Mouse (Mus musculus) midbrain, embryonic 11.5 days (tissue): ENCODE data around the gene Prdm15. TPM values are rescaled to one million over a fixed set of nuclear protein-coding genes. Genes with fewer than 3 reads are reported as not detected.

Experiments
- ATAC-seq: fragments of 200-750 bp; cut with Nextera tagmentation; 2 replicates; pipeline ENCODE4 v1.8.0; 2017; ENCODE audit warnings: moderate TSS enrichment, moderate library complexity; ENCODE audit not compliant: low FRiP score
- DNase-seq: peaks from one replicate; pipeline ENCODE4 v3.0.0; 2015; ENCODE audit warnings: low spot score; ENCODE audit errors: missing footprints
- H3K27ac ChIP-seq: fragments of 300-500 bp; sonication (generic); 2 replicates; pipeline ENCODE4 v1.5.1; 2014; ENCODE audit warnings: low read depth, low read length
- H3K27me3 ChIP-seq: fragments of 300-500 bp; sonication (generic); 2 replicates; pipeline ENCODE4 v1.6.1; 2014; ENCODE audit warnings: mild to moderate bottlenecking, low read length, moderate library complexity, mixed read lengths; ENCODE audit not compliant: control insufficient read depth, insufficient read depth
- H3K36me3 ChIP-seq: fragments of 300-500 bp; sonication (generic); 2 replicates; pipeline ENCODE4 v1.6.1; 2014; ENCODE audit warnings: mild to moderate bottlenecking, low read length, moderate library complexity, mixed read lengths; ENCODE audit not compliant: control insufficient read depth, insufficient read depth
- H3K4me1 ChIP-seq: fragments of 300-500 bp; sonication (generic); 2 replicates; pipeline ENCODE4 v1.6.1; 2014; ENCODE audit warnings: low read length; ENCODE audit not compliant: control insufficient read depth, insufficient read depth
- H3K4me2 ChIP-seq: fragments of 300-500 bp; sonication (generic); 2 replicates; pipeline ENCODE4 v1.6.1; 2014; ENCODE audit warnings: mild to moderate bottlenecking, moderate library complexity
- H3K4me3 ChIP-seq: fragments of 300-500 bp; sonication (generic); 2 replicates; pipeline ENCODE4 v1.5.1; 2014; ENCODE audit warnings: low read depth, low read length
- H3K9ac ChIP-seq: fragments of 300-500 bp; sonication (generic); 2 replicates; pipeline ENCODE4 v1.6.1; 2014; ENCODE audit warnings: low read length
- H3K9me3 ChIP-seq: fragments of 300-500 bp; sonication (generic); 2 replicates; pipeline ENCODE4 v1.6.1; 2016; ENCODE audit warnings: low read length; ENCODE audit not compliant: control insufficient read depth
- WGBS: fragments of 180-500 bp; shearing (Covaris S2); extraction: QIAGEN DNeasy Blood & Tissue Kit; methylation state at CpG from one replicate; pipeline ENCODE4 v1.1.7; 2014; 5-methylcytosine and 5-hydroxymethylcytosine counted together
- polyA plus RNA-seq: library from polyadenylated mRNA; unstranded; fragments of >200 nt; fragmentation: Nextera tagmentation; extraction: Ambion mirVana; gene quantifications from 2 replicates; pipeline ENCODE4 v1.2.1, GENCODE M21; 2014

Gene Prdm15
- polyA plus RNA-seq, 1 experiment from 2014 or later, result 12.2 TPM

DNA sequence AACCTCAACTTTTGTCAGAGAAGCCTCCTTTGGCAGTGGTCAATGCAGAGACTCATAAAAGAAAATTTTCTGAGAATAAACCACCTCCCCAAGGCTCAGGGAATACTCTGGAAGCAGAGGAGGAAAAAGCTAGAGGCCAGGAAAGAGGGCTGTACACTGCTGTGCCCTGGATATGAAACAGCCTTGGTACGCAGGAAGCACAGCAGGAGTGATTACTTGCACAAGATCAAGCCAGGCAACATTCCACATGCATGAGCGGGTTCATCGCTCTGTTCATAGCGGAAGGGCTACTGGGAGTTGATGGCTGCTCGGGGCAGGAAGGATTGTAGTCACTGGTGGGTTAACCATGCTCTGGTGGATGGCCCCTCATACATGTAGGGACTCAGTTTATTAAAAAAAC is 21.0 kb upstream of the Prdm15 start:
- no peak for DNase-seq

GRCm38 (mm10) chr16:97869193-97870102 is 17.8 kb upstream of the Prdm15 start:
- Histone ChIP-seq H3K27ac (no peak overlapping the region), H3K9ac (no peak overlapping the region), H3K9me3 (no peaks in the 10 kb centered on the region), H3K36me3 (no peaks in the 10 kb centered on the region), H3K4me1 (no peaks in the 10 kb centered on the region), H3K27me3 (no peaks in the 10 kb centered on the region), H3K4me2 (no peak overlapping the region), H3K4me3 (no peak overlapping the region)
- no peak for DNase-seq
- WGBS, result 72% methylated on average over 6 of the region's 6 CpGs
- ATAC-seq, result no peak

More for the DNA sequence above, 21.0 kb upstream of the Prdm15 start:
- WGBS, result 66% methylated on average over 5 of the region's 5 CpGs
- no peak for ATAC-seq
- no peaks in the 10 kb centered on the region for H3K9me3 ChIP-seq
- no peak overlapping the region for H3K9ac ChIP-seq
- no peak overlapping the region for H3K4me3 ChIP-seq
- H3K27me3 ChIP-seq, result no peaks in the 10 kb centered on the region
- no peaks in the 10 kb centered on the region for H3K4me1 ChIP-seq
- no peak overlapping the region for H3K27ac ChIP-seq
- no peak overlapping the region for H3K4me2 ChIP-seq
- H3K36me3 ChIP-seq, result no peaks in the 10 kb centered on the region

- no peaks in the 10 kb centered on the region for H3K27me3 ChIP-seq
- no peaks in the 10 kb centered on the region for H3K9me3 ChIP-seq
- H3K27ac ChIP-seq, result no peak overlapping the region
- H3K9ac ChIP-seq, result no peak overlapping the region
- no peaks in the 10 kb centered on the region for H3K4me1 ChIP-seq
- DNase-seq (no peak), ATAC-seq (no peak)
- no peak overlapping the region for H3K4me2 ChIP-seq
- no peak overlapping the region for H3K4me3 ChIP-seq
- 83% methylated on average over 3 of the region's 3 CpGs for WGBS
- no peaks in the 10 kb centered on the region for H3K36me3 ChIP-seq
Observed at GRCm38 (mm10) chr16:97863932-97864467, 12.3 kb upstream of the Prdm15 start.

DNA sequence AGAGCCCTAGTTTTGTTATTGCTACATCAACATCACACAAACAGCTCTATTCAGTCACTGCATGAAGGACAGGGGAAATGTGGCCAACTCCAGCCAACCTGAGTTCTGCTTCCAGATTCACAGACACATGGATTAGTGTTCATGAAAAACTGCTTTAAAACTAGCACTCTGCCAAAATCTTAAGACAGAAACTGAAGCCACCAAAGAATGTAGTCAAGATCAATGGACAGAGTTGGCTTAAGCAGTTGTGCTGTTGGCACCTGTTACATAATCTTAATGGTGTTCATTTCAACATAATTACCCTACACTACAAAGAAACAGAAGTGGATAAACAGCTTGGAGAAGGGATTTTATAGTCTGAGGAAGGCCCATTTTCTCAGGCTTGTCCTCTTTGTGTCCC is 4.4 kb upstream of the Prdm15 start:
- no peak overlapping the region for H3K9ac ChIP-seq
- no peak overlapping the region for H3K4me2 ChIP-seq
- DNase-seq (no peak), ATAC-seq (no peak)
- no peaks in the 10 kb centered on the region for H3K36me3 ChIP-seq
- H3K27ac ChIP-seq, result no peak overlapping the region
- H3K4me3 ChIP-seq, result no peak overlapping the region
- H3K4me1 ChIP-seq, result peaks cover 3% of the 10 kb centered on the region; the same call in 1 of the 2 replicates
- H3K9me3 ChIP-seq, result no peaks in the 10 kb centered on the region
- H3K27me3 ChIP-seq, result no peaks in the 10 kb centered on the region

- H3K9me3 ChIP-seq, result no peaks in the 10 kb centered on the region
- H3K27me3 ChIP-seq, result no peaks in the 10 kb centered on the region
- H3K27ac ChIP-seq, result peak overlapping the region; percentile 94
- H3K4me1 ChIP-seq, result peaks cover 6% of the 10 kb centered on the region; the same call in 1 of the 2 replicates
- H3K4me3 ChIP-seq, result peak overlapping the region; percentile 75
- 1% methylated on average over 64 of the region's 77 CpGs for WGBS
- peak overlapping the region; percentile 94 for H3K9ac ChIP-seq
- peak; percentile 96 for DNase-seq
- no peaks in the 10 kb centered on the region for H3K36me3 ChIP-seq
- ATAC-seq, result peak; percentile 92
- peak overlapping the region; percentile 75 for H3K4me2 ChIP-seq
Observed at GRCm38 (mm10) chr16:97851061-97851740, 449 bp downstream of the Prdm15 start.

DNA sequence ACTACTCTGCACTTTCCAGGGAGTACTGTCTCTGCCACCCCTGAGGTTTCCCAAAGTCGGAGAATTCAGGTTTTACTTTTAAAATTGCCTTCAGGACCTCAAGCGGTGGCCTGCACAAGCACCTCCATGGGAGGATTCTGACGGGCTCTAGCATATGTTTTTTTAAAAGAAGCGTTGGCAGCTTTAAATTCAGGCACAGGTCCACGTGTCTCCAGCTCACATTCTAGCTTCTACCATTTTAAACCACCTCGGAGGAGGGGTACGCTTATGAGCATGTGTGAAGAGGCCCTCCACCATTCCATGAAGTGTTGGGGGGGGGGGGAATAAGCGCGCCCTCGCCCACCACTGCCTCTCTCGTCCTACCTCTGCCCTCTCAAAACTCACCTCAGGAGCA is 986 bp downstream of the Prdm15 start:
- H3K27ac ChIP-seq, result peak overlapping the region; percentile 94
- DNase-seq (peak; percentile 90), ATAC-seq (no peak; the same call in 1 of the 2 replicates)
- no peaks in the 10 kb centered on the region for H3K27me3 ChIP-seq
- 2% methylated on average over 11 of the region's 11 CpGs for WGBS
- H3K9ac ChIP-seq, result peak overlapping the region; percentile 94
- no peaks in the 10 kb centered on the region for H3K9me3 ChIP-seq
- H3K4me3 ChIP-seq, result peak overlapping the region; percentile 75
- H3K4me1 ChIP-seq, result peaks cover 6% of the 10 kb centered on the region; the same call in 1 of the 2 replicates
- peak overlapping the region; percentile 75 for H3K4me2 ChIP-seq
- no peaks in the 10 kb centered on the region for H3K36me3 ChIP-seq

- Histone ChIP-seq H3K36me3 (no peaks in the 10 kb centered on the region), H3K27me3 (no peaks in the 10 kb centered on the region), H3K4me3 (no peak overlapping the region), H3K9me3 (no peaks in the 10 kb centered on the region), H3K27ac (no peak overlapping the region), H3K4me1 (peaks cover 6% of the 10 kb centered on the region; the same call in 1 of the 2 replicates), H3K4me2 (no peak overlapping the region), H3K9ac (no peak overlapping the region)
- 88% methylated on average over 6 of the region's 6 CpGs for WGBS
- no peak for ATAC-seq
- no peak for DNase-seq
Observed at GRCm38 (mm10) chr16:97848832-97849231, 2.8 kb downstream of the Prdm15 start.

DNA sequence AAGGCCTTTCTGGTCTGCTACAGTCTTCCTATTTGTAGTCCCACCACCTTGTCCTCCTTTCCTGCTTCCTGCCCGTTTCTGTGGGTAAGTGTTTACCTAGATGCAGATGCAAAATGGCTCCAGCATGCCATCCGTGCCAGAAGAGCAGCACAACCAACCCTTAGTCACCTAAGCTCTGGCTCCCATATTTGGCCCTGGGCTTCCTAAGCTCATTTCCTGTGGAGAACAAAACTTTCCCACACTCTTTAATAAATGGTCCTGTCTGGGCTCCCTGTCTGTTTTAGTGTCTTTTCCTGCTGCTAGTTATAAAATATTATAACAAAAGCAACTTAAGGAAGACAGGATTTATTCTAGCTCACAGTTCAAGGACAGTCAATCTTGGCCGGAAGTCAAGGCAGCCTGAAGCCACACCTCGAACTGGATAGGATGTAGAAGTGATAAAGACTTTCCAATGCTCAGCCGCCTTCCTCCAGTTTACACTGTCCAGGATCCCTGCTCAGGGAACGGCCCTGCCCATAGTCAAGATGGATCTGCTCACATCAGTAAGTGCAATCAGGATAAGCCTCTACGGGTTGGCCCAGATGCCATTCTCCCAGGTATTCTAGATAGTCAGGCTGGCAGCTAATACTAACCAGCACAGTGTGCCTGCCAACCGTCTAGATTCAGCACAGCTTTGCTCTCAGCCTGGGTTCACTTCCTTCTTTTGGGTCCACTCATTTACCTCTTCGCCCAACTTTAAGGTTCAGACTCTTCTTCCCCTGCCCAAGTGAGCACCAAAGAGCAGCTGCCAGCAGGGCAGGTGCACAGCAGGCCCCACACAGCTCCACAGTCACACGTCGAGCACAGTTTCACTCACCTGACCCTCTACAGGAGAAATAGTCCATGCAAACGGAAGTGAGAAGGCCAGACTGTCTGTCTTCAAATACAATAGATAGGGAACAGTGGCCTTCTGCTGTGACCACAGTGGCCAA is 6.4 kb downstream of the Prdm15 start:
- Histone ChIP-seq H3K27me3 (no peaks in the 10 kb centered on the region), H3K4me2 (no peak overlapping the region), H3K9me3 (no peaks in the 10 kb centered on the region), H3K27ac (no peak overlapping the region), H3K36me3 (no peaks in the 10 kb centered on the region), H3K9ac (no peak overlapping the region), H3K4me3 (no peak overlapping the region), H3K4me1 (no peaks in the 10 kb centered on the region)
- ATAC-seq, result no peak
- 89% methylated on average over 12 of the region's 12 CpGs for WGBS
- no peak for DNase-seq
